Mouse (Mus musculus): ENCODE data around the gene Cnksr1. TPM values are rescaled to one million over a fixed set of nuclear protein-coding genes. Genes with fewer than 3 reads are reported as not detected.
A peak's percentile ranks its signal among the peaks of the same experiment; 100 is the strongest.

Gene Cnksr1
- polyA plus RNA-seq, 1 experiment from 2014 or later: 13.8 TPM

DNA sequence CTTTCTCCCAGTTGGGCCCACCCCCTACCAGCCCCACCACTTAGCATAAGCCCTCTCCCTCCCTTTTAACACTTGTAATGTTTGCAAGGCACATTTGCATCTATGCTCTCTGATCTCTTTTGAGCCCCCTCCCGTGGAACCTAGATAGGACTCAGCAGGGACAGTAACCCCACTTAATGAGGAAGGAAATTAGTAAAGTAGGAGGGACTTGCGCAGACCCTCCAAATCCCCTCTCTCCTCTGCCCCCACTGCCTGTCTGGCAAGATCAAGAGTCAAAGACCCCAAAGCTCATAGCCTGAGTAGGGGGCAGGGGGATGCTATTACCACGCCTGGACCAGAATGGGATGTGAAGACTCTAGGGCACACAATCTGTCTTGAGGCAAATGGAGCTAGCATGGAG is 16.6 kb upstream of the Cnksr1 start:
- H3K27ac ChIP-seq (ENCODE audit: low read depth, low read length): no peak overlapping the region
- no peaks in the 10 kb centered on the region for H3K36me3 ChIP-seq (ENCODE audit: control insufficient read depth, insufficient read depth)
- no peaks in the 10 kb centered on the region for H3K9me3 ChIP-seq (ENCODE audit: control insufficient read depth)
- 51% methylated on average over 3 of the region's 3 CpGs for WGBS
- TF ChIP-seq CTCF (IDR thresholded peaks at IDR 0.05; ENCODE audit: low read depth): no peak
- no peak overlapping the region for H3K9ac ChIP-seq (ENCODE audit: low read depth, low read length)
- H3K27me3 ChIP-seq (replicated peaks; ENCODE audit: control insufficient read depth, insufficient read depth, low read length): peaks cover 50% of the 10 kb centered on the region
- no peak for ATAC-seq
- no peaks in the 10 kb centered on the region for H3K4me1 ChIP-seq (replicated peaks; ENCODE audit: control insufficient read depth, insufficient read depth, low read length)
- H3K4me3 ChIP-seq (ENCODE audit: low read depth, low read length): no peak overlapping the region
- no peak overlapping the region for H3K4me2 ChIP-seq (replicated peaks; ENCODE audit: low read depth)

DNA sequence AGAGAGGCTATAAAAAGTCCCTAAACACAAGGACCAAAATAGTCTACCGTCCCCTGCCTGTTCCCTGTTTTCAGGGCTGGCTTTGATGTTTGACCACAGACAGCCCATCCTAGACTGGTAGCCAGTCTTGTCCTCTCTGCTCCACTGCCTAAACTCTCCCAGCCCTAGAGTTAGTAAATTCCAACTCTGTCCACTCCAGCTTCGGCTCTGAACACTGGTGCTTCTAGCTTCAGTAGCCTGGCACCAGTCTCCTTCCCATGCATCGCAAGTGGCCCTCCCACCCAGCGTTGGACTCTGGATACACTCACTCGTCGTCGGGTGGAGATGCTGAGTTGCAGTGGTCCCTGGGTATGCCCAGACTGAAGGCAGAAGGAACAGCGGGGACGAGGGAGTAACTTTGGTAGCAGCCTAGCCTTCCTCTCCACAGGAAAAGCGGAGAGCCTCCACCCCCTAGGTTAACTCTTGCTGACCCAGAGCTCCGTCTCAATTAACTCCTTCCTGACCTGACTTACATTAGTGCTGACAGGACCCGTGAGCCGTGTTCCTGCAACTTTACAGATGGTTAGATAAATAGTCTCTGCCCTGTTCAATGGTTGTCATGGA is 15.6 kb upstream of the Cnksr1 start, which contains the start of gene Grrp1:
Gene Grrp1 (minus strand): TSS at position 385 of the 603 bp plus-strand sequence.
- H3K4me1 ChIP-seq (replicated peaks; ENCODE audit: control insufficient read depth, insufficient read depth, low read length): no peaks in the 10 kb centered on the region
- H3K9me3 ChIP-seq (ENCODE audit: control insufficient read depth): no peaks in the 10 kb centered on the region
- peaks cover 52% of the 10 kb centered on the region for H3K27me3 ChIP-seq (replicated peaks; ENCODE audit: control insufficient read depth, insufficient read depth, low read length)
- peak within 1 kb of the TSS; percentile 50 for H3K4me3 ChIP-seq (ENCODE audit: low read depth, low read length)
- 3% methylated on average over 13 of the region's 13 CpGs for WGBS
- H3K27ac ChIP-seq (ENCODE audit: low read depth, low read length): no peak within 1 kb of the TSS
- H3K9ac ChIP-seq (ENCODE audit: low read depth, low read length): no peak within 1 kb of the TSS
- TF ChIP-seq CTCF (IDR thresholded peaks at IDR 0.05; ENCODE audit: low read depth): no peak
- no peak for ATAC-seq
- H3K4me2 ChIP-seq (replicated peaks; ENCODE audit: low read depth): peak within 1 kb of the TSS; percentile 85
- no peaks in the 10 kb centered on the region for H3K36me3 ChIP-seq (ENCODE audit: control insufficient read depth, insufficient read depth)

DNA sequence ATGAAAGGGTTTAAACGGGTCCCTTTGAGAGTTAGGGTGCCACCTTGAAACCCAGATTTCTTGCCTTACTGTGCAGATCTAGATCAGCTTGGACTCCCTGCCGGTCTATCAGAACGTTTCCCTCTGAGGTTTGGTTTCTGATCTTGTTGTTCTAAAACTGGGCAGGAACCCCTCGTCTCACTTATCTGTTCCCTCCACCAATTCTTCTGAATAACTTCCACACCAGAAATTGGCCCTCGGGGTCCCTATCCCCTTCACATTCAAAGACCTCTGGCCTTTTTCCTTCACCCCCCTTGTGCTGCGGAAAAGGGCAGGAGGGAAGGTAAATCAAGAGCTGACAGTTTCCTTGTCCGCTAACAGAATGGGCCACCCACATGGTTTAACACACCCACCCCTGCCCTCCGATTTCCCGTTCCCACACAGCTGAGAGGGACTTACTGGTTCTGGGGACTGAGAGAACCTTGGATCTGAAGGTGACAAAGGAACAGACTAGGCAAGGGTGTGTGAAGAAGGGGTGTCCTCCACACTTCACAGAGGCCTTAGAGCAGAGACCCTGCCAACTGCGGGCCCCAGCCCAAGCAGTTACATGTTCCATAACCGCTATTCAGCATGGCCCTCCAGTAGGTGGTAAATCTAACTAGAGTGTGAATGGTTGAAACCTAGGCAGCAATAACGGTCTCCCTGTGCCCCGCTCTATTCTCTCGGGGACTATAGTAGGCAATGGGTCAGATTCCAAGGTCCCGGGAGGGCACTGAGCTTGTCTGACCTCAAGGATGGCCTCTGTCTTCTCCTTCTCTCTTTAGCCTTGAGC is 14.9 kb upstream of the Cnksr1 start:
- 24% methylated on average over 15 of the region's 15 CpGs for WGBS
- ATAC-seq: no peak
- Histone ChIP-seq H3K27ac (ENCODE audit: low read depth, low read length) (no peak overlapping the region), H3K36me3 (ENCODE audit: control insufficient read depth, insufficient read depth) (no peaks in the 10 kb centered on the region), H3K9me3 (ENCODE audit: control insufficient read depth) (no peaks in the 10 kb centered on the region), H3K4me1 (replicated peaks; ENCODE audit: control insufficient read depth, insufficient read depth, low read length) (no peaks in the 10 kb centered on the region), H3K27me3 (replicated peaks; ENCODE audit: control insufficient read depth, insufficient read depth, low read length) (peaks cover 57% of the 10 kb centered on the region), H3K4me3 (ENCODE audit: low read depth, low read length) (peak overlapping the region; percentile 50), H3K4me2 (replicated peaks; ENCODE audit: low read depth) (peak overlapping the region; percentile 85), H3K9ac (ENCODE audit: low read depth, low read length) (no peak overlapping the region)
- no peak for TF ChIP-seq CTCF (IDR thresholded peaks at IDR 0.05; ENCODE audit: low read depth)

DNA sequence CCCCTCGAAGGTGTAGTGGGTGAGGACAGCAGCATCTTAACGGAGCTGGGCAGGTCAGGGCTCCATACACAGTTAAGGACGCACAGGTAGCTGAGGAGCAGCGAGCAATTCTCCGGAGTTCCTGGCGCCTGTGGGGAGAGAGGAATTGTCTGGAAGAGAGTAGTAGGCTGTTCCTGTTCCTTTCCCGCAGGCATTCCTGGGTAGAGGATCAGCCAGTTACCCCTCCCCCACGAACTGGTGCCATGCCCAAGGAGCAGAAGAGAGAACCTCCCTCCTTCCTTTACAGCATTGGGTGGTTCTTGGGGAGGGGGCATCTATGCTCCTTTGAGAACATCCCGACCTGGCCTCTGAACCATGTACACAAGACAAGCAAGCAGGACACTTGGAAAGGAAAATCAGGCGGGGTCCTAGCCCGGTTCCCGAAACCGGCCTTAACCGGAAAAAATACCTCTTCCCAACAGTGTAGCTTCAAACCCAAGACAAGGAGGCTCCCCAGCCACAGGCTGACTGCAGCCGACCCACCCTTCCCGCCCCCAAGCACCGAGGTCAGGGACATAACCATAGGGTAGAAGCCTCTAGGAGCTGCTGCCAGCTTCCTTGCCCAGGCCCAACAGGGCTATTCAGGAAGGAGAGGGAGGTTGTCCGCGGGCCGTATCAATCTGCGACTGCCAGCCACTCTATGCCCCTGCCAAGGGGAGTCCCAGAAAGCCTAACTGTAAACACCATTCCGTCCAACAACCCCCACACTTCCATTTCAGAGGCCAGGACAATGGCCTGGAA is 14.1 kb upstream of the Cnksr1 start:
- peaks cover 63% of the 10 kb centered on the region for H3K27me3 ChIP-seq (replicated peaks; ENCODE audit: control insufficient read depth, insufficient read depth, low read length)
- no peak overlapping the region for H3K9ac ChIP-seq (ENCODE audit: low read depth, low read length)
- no peaks in the 10 kb centered on the region for H3K9me3 ChIP-seq (ENCODE audit: control insufficient read depth)
- no peak for ATAC-seq
- WGBS: 18% methylated on average over 22 of the region's 22 CpGs
- H3K36me3 ChIP-seq (ENCODE audit: control insufficient read depth, insufficient read depth): no peaks in the 10 kb centered on the region
- H3K27ac ChIP-seq (ENCODE audit: low read depth, low read length): no peak overlapping the region
- H3K4me1 ChIP-seq (replicated peaks; ENCODE audit: control insufficient read depth, insufficient read depth, low read length): no peaks in the 10 kb centered on the region
- TF ChIP-seq CTCF (IDR thresholded peaks at IDR 0.05; ENCODE audit: low read depth): no peak
- H3K4me2 ChIP-seq (replicated peaks; ENCODE audit: low read depth): peak overlapping the region; percentile 85
- H3K4me3 ChIP-seq (ENCODE audit: low read depth, low read length): peak overlapping the region; percentile 50

DNA sequence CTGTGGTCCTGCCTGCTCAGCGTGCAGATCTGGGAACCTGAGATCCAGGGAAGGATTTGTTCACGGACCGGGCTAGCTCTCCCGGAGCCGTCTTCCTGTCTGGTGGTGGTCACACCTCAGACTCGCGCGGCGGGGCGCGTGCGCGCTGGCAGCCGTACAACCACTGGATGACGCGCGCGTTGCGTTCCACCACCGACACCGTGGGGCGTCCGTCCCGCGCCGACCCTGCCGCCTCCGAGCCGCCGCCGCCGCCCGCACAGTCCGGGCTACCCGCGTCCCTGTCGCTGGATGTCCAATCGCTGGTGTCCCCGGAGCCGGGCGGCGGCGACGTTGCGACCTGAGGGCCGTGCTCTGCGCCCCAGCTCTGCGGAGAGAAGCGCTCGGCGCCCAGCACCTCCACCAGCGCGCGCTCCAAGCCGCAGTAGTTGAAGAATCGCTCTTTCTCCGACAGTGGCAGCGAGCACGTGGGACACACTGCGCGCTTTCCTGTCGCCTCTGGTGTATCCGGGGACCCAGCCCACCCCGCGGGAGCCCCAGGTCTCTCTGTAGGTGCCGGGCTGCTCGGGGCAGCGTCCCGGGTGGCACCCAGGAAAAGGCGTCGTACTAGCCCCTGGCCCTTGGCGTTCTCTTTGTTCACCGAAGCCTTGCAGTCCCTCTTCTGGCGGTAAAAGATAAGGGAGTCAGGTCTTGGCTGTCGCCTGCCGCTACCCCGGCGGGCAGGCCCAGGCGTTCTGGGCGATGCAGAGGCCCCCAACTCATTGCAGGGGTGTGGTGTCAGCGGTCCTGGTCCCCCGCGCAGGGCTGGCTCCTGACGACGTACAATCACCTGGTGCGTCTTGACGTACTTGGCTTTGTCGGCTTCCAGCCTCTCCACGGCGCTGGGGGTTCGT is 13.3 kb upstream of the Cnksr1 start:
- Histone ChIP-seq H3K4me2 (replicated peaks; ENCODE audit: low read depth) (peak overlapping the region; percentile 85), H3K4me1 (replicated peaks; ENCODE audit: control insufficient read depth, insufficient read depth, low read length) (no peaks in the 10 kb centered on the region), H3K27me3 (replicated peaks; ENCODE audit: control insufficient read depth, insufficient read depth, low read length) (peaks cover 63% of the 10 kb centered on the region), H3K9me3 (ENCODE audit: control insufficient read depth) (no peaks in the 10 kb centered on the region), H3K9ac (ENCODE audit: low read depth, low read length) (peak overlapping the region; percentile 22; the same call in 1 of the 2 replicates), H3K36me3 (ENCODE audit: control insufficient read depth, insufficient read depth) (no peaks in the 10 kb centered on the region), H3K4me3 (ENCODE audit: low read depth, low read length) (peak overlapping the region; percentile 50), H3K27ac (ENCODE audit: low read depth, low read length) (no peak overlapping the region; the same call in 1 of the 2 replicates)
- no peak; the same call in 1 of the 2 replicates for ATAC-seq
- no peak for TF ChIP-seq CTCF (IDR thresholded peaks at IDR 0.05; ENCODE audit: low read depth)
- WGBS: under 1% methylated on average over 90 of the region's 91 CpGs
